Mouse (Mus musculus) liver, adult 2 months (tissue): ENCODE data around the gene Gm28635.

Experiments
- CTCF ChIP-seq: fragments of 200-500 bp; IDR thresholded peaks from 2 replicates; pipeline ENCODE4 v1.5.1; 2011; ENCODE audit warnings: low read depth, low read length, control low read depth
- POLR2A ChIP-seq: fragments of 200-500 bp; IDR thresholded peaks from 2 replicates; pipeline ENCODE4 v1.6.1; 2011; ENCODE audit warnings: low read length, control low read depth; ENCODE audit not compliant: insufficient read depth; ENCODE audit errors: extremely low read depth

GRCm38 (mm10) chr2:84634006-84634405 lies 43.8 kb downstream of the Gm28635 start:
- TF ChIP-seq CTCF (no peak), POLR2A (no peak)
